Mouse (Mus musculus) testis, adult 2 months (tissue): Measurements from ENCODE around the gene Zfyve28. TPM values are rescaled to one million over a fixed set of nuclear protein-coding genes. Genes with fewer than 3 reads are reported as not detected.

Experiments
- H3K27ac ChIP-seq: fragments of 200-500 bp; 2 replicates; pipeline ENCODE4 v1.5.1; 2012; ENCODE audit warnings: low read depth, low read length; ENCODE audit not compliant: control insufficient read depth, insufficient read depth
- H3K27me3 ChIP-seq: fragments of 200-500 bp; 2 replicates; pipeline ENCODE4 v1.6.1; 2012; ENCODE audit warnings: mild to moderate bottlenecking, low read length, moderate library complexity; ENCODE audit not compliant: control insufficient read depth, insufficient read depth
- H3K36me3 ChIP-seq: fragments of 200-500 bp; 2 replicates; pipeline ENCODE4 v1.6.1; 2012; ENCODE audit warnings: mild to moderate bottlenecking, low read length; ENCODE audit not compliant: control insufficient read depth, insufficient read depth
- H3K4me1 ChIP-seq: fragments of 200-500 bp; 2 replicates; pipeline ENCODE4 v1.6.1; 2012; ENCODE audit warnings: low read length; ENCODE audit not compliant: control insufficient read depth, insufficient read depth
- H3K4me3 ChIP-seq: fragments of 200-500 bp; 2 replicates; pipeline ENCODE4 v1.5.1; 2012; ENCODE audit warnings: low read depth, mild to moderate bottlenecking, low read length, moderate library complexity, mixed read lengths; ENCODE audit not compliant: control insufficient read depth
- CTCF ChIP-seq: fragments of 200-500 bp; IDR thresholded peaks from 2 replicates; pipeline ENCODE4 v1.5.1; 2012; ENCODE audit warnings: low read depth, mild to moderate bottlenecking, inconsistent platforms, low read length, moderate library complexity; ENCODE audit not compliant: control insufficient read depth, insufficient read depth, insufficient replicate concordance
- POLR2A ChIP-seq: fragments of 200-500 bp; IDR thresholded peaks from 2 replicates; pipeline ENCODE4 v1.6.1; 2012; ENCODE audit warnings: low read depth, mild to moderate bottlenecking, inconsistent platforms, low read length, moderate library complexity; ENCODE audit not compliant: control insufficient read depth
- polyA plus RNA-seq: library from polyadenylated mRNA; depleted of rRNA; stranded (reverse); fragments of >200 nt; gene quantifications from 2 replicates; pipeline ENCODE4 v1.2.3, GENCODE M21; 2012

Gene Zfyve28
- polyA plus RNA-seq, 1 experiment = 2.5 TPM

GRCm38 (mm10) chr5:34252307-34252966, 35.8 kb downstream of the Zfyve28 start:
- TF ChIP-seq POLR2A (no peak), CTCF (no peak)
- no peaks in the 10 kb centered on the region for H3K27me3 ChIP-seq
- H3K27ac ChIP-seq = peak overlapping the region; percentile 71
- H3K36me3 ChIP-seq = no peaks in the 10 kb centered on the region
- H3K4me1 ChIP-seq = no peaks in the 10 kb centered on the region
- no peak overlapping the region for H3K4me3 ChIP-seq

DNA sequence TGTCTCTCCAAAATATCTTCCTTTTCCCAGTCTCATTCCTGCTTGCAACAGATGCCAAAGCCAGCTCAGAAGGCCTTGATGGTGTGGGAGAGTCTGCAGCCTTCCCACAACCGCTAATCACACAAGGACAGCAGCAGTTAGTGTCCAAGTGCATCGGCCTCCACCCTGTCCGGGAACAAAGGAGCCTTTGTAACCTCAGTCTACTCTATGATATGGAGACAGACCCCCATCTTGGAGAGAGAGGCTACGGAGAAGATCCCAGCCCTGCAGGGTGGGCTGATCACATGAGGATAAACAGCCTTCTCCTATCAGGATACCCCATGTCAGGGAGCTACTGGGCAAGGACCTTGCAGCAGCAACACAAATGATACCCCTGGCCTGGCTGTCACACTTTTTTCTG, 36.5 kb downstream of the Zfyve28 start:
- TF ChIP-seq POLR2A (no peak), CTCF (no peak)
- Histone ChIP-seq H3K36me3 (no peaks in the 10 kb centered on the region), H3K4me3 (no peak overlapping the region), H3K27ac (peak overlapping the region; percentile 50; the same call in 1 of the 2 replicates), H3K4me1 (no peaks in the 10 kb centered on the region), H3K27me3 (no peaks in the 10 kb centered on the region)

DNA sequence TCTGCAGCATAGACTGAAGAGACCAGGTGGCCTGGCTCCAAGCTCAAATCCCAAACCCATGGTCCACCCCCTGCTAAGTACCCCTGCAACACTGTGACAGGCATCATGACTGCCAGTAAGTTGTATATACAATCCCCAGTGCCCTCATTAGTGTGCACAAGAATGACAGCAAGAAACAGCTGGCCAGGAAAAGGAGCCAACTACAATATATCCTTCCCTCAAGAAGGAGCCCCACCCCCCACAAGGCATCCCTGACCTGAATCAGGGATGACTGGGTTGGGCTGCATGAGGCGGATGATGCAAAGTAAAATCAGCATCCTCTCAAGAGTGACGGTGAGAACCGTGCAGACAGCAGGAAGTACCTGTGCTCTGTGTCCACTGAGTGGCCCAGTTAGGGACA, 38.2 kb downstream of the Zfyve28 start:
- Histone ChIP-seq H3K36me3 (no peaks in the 10 kb centered on the region), H3K4me1 (no peaks in the 10 kb centered on the region), H3K4me3 (no peak overlapping the region), H3K27ac (no peak overlapping the region), H3K27me3 (no peaks in the 10 kb centered on the region)
- TF ChIP-seq POLR2A (no peak), CTCF (no peak)

GRCm38 (mm10) chr5:34249132-34249531, 39.1 kb downstream of the Zfyve28 start:
- TF ChIP-seq POLR2A = no peak
- TF ChIP-seq CTCF = no peak
- no peak overlapping the region for H3K27ac ChIP-seq
- no peaks in the 10 kb centered on the region for H3K4me1 ChIP-seq
- no peak overlapping the region for H3K4me3 ChIP-seq
- no peaks in the 10 kb centered on the region for H3K36me3 ChIP-seq
- H3K27me3 ChIP-seq = no peaks in the 10 kb centered on the region

- Histone ChIP-seq H3K36me3 (no peaks in the 10 kb centered on the region), H3K4me1 (0 out of 2 replicates have a peak, but pooled peaks cover 2% of the 10 kb centered on the region), H3K4me3 (no peak overlapping the region), H3K27ac (no peak overlapping the region), H3K27me3 (no peaks in the 10 kb centered on the region)
- TF ChIP-seq CTCF = no peak
- no peak for TF ChIP-seq POLR2A
These were observed 41.8 kb downstream of the Zfyve28 start for GRCm38 (mm10) chr5:34246443-34246842.

- H3K4me1 ChIP-seq = 0 out of 2 replicates have a peak, but pooled peaks cover 2% of the 10 kb centered on the region
- TF ChIP-seq POLR2A (no peak), CTCF (no peak)
- no peak overlapping the region for H3K4me3 ChIP-seq
- H3K27me3 ChIP-seq = no peaks in the 10 kb centered on the region
- no peaks in the 10 kb centered on the region for H3K36me3 ChIP-seq
- H3K27ac ChIP-seq = no peak overlapping the region
These were observed 45.2 kb downstream of the Zfyve28 start for GRCm38 (mm10) chr5:34243062-34243461.

GRCm38 (mm10) chr5:34242224-34242963, 45.9 kb downstream of the Zfyve28 start:
- Histone ChIP-seq H3K4me1 (0 out of 2 replicates have a peak, but pooled peaks cover 2% of the 10 kb centered on the region), H3K27ac (no peak overlapping the region), H3K36me3 (no peaks in the 10 kb centered on the region), H3K4me3 (no peak overlapping the region), H3K27me3 (no peaks in the 10 kb centered on the region)
- no peak for TF ChIP-seq CTCF
- no peak for TF ChIP-seq POLR2A
